Mouse (Mus musculus) kidney, adult 2 months (tissue): Measurements from ENCODE around the gene Krtap4-1.

Experiments
- CTCF ChIP-seq: fragments of 200-500 bp; conservative IDR thresholded peaks from 2 replicates; pipeline ENCODE4 v1.5.1; 2011; ENCODE audit warnings: low read depth, mild to moderate bottlenecking, control low read depth, low read length, moderate library complexity, mixed read lengths; ENCODE audit not compliant: insufficient read depth, insufficient read length
- POLR2A ChIP-seq: fragments of 200-500 bp; IDR thresholded peaks from one replicate; pipeline ENCODE4 v1.6.1; 2011; ENCODE audit warnings: low read depth, low read length, control low read depth

DNA sequence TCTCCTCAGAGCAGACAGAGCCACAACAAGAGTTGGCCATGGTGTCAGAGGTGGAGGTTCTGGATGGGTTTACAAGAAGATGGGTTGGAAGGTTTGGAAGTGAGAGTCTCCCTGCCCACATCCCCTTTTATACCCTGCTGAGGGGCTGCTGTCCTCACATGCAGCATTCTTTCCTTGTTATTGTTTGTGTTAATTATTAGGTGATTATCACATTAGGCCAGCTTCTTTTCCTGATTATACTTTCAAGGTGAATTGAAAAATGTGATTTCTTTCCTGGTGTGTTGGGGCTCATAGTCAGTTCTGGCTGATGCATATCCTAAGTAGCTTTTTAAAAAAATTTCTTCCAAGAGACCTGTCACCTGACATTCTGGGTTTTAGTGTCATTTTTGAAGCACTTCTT lies 37.8 kb upstream of the Krtap4-1 start, which contains the start of gene Krtap4-6:
- TF ChIP-seq CTCF (no peak), POLR2A (no peak)
